Mouse (Mus musculus) small intestine, adult 2 months (tissue): ENCODE data around the gene Evi2.

Experiments
- CTCF ChIP-seq: fragments of 200-500 bp; IDR thresholded peaks from 2 replicates; pipeline ENCODE4 v1.5.1; 2012; ENCODE audit warnings: low read depth, mild to moderate bottlenecking, control low read depth, inconsistent platforms, low read length, moderate library complexity, mixed read lengths; ENCODE audit not compliant: insufficient replicate concordance, insufficient read length; ENCODE audit errors: extremely low read depth
- POLR2A ChIP-seq: fragments of 200-500 bp; IDR thresholded peaks from 2 replicates; pipeline ENCODE4 v1.6.1; 2012; ENCODE audit warnings: low read depth, mild to moderate bottlenecking, control low read depth, inconsistent platforms, low read length, moderate library complexity

GRCm38 (mm10) chr11:79483876-79484528 lies 46.4 kb downstream of the Evi2 start:
- TF ChIP-seq CTCF = no peak
- no peak for TF ChIP-seq POLR2A
